Comparison of ENCODE assay signal across 5 mouse cellular contexts in the genomic region with DNA sequence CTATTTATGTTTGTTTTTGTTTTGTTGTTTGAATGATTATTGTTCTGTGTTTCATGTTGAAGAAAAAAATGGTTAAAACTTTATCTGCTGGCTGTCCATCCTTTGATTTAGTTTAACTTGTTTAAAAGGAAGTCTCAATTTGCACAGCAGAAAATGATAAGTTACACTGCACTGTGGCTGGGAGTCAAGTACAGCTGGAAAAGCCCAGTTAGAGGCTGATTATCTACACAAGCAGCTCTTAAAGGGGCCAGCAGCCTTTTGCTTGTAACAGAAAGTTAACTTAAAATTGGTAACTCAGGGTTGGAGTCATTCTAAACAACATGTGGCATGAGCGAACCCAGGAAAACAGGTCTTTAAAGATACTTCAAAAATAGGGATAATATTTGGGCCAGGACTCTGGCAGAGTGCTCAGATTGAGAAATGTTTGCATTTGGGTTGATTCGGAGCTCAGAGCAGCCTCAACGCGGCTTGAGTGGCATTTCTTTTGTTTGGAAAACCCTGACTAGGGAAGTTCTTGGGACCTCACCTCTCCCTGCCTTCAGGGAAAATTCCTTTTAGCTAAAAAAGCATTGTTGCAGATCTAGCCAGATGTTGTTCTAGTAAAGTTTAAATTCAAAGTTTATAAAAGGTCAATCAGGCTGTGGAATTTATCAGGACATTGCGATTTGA. TPM values are rescaled to one million over a fixed set of nuclear protein-coding genes. Genes with fewer than 3 reads are reported as not detected.
A peak's percentile ranks its signal among the peaks of the same experiment; 100 is the strongest.
DNase-seq lines count a peak whose midpoint lies in the region; TF ChIP-seq lines count a peak whose summit lies in the region.
"Not testable (repeated sequence)": the region's sequence is repeated elsewhere in the genome, so short reads cannot be mapped to it uniquely, and the experiment has no call there.

No protein-coding gene starts in this region.

- H3K36me3 ChIP-seq in liver, adult 2 months (ENCODE audit: control insufficient read depth, insufficient read depth, low read length), result not testable (repeated sequence)

- not testable (repeated sequence) for H3K9ac ChIP-seq in liver, adult 2 months (ENCODE audit: low read depth, low read length)

- H3K27me3 ChIP-seq in liver, adult 2 months (ENCODE audit: control insufficient read depth, insufficient read depth, low read length), result not testable (repeated sequence)

- not testable (repeated sequence) for TF ChIP-seq CTCF in liver, adult 2 months (IDR thresholded peaks at IDR 0.05; ENCODE audit: low read depth, low read length)

- DNase-seq in R1 (ENCODE audit: low read depth, low spot score), result peak; percentile 67
- DNase-seq in gastrocnemius, postnatal 25 days, result peak; percentile 0
- DNase-seq in liver, adult 2 months (ENCODE audit: extremely low read depth, low read depth, low spot score), result peak; percentile 45
- peak; percentile 38 for DNase-seq in lung, postnatal 36 days
- peak; percentile 1 for DNase-seq in thymus, postnatal 4 days

- TF ChIP-seq POLR2A in liver, adult 2 months (IDR thresholded peaks at IDR 0.05; ENCODE audit: extremely low read depth, insufficient read depth, low read length), result not testable (repeated sequence)

- 23% methylated on average over 5 of the region's 5 CpGs for WGBS in liver, adult 2 months

- not testable (repeated sequence) for H3K27ac ChIP-seq in liver, adult 2 months (replicated peaks; ENCODE audit: insufficient read depth, low read depth, low read length)

- not testable (repeated sequence) for H3K4me1 ChIP-seq in liver, adult 2 months (ENCODE audit: control insufficient read depth, insufficient read depth, low read length)

- H3K4me3 ChIP-seq in liver, adult 2 months (ENCODE audit: insufficient read depth, low read depth, low read length), result not testable (repeated sequence)

- H3K79me2 ChIP-seq in liver, adult 2 months (ENCODE audit: control insufficient read depth, insufficient read depth, low read length), result not testable (repeated sequence)

RNA-seq across cellular contexts. Expression of gene Lgals9, which starts 6.3 kb away (rescaled TPM):
- total RNA-seq in gastrocnemius, postnatal 25 days (2021), result 1 to 10 TPM; 9.7 to 9.8 TPM
- total RNA-seq in liver, adult 2 months (2014; rRNA removed), result 175 and 236 TPM in 2 replicates
- 1,032 and 1,086 TPM in 2 replicates for polyA plus RNA-seq in liver, adult 2 months (2012; rRNA removed)

Comparison
In these comparisons a context has a peak if more than half of its experiments do, and no peak if none do; other contexts are left out.
1. DNase-seq: peak in every context shown above with its lines; median percentile 67 in R1; 45 in liver, adult 2 months; 38 in lung, postnatal 36 days; 1 in thymus, postnatal 4 days; 0 in gastrocnemius, postnatal 25 days.
2. RNA of gene Lgals9, which starts 6.3 kb away (total RNA-seq): 175 to 236 TPM in liver, adult 2 months; 9.7 to 9.8 TPM in gastrocnemius, postnatal 25 days; every median in the first group is over 10 times any median in the second.